Mouse (Mus musculus) CD8-positive naive resting alpha-beta T cell, adult 57 days (primary cell): ENCODE measurements around the gene Klri1. TPM values are rescaled to one million over a fixed set of nuclear protein-coding genes. Genes with fewer than 3 reads are reported as not detected.

Experiments used
- total RNA-seq: library from RNA; stranded (reverse); gene quantifications from one replicate; pipeline ENCODE4 v1.2.4, GENCODE M21; 2023

Gene Klri1
- 1.1 TPM for total RNA-seq

DNA sequence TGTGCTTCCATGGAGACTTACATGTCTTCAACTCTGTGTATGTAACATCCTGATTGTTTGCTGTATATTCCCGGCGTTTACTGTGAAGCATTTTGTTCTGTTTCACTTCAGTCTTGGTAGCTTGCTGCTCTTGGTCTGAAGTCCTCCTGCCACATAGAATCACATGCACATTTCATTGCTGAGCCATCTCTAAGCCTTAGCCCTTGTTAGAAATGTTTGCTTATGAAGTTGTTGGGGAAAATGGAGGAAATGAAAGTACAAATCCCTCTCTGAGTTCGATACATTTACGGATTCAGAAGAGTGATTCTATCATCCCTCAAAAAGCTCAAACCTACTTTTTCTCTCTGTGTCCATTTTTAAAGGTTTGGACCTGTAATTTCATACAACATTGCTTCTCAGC, at the start of gene Klri1:
TSS of gene Klri1 (minus strand) at position 101 of the 400 bp plus-strand sequence.

DNA sequence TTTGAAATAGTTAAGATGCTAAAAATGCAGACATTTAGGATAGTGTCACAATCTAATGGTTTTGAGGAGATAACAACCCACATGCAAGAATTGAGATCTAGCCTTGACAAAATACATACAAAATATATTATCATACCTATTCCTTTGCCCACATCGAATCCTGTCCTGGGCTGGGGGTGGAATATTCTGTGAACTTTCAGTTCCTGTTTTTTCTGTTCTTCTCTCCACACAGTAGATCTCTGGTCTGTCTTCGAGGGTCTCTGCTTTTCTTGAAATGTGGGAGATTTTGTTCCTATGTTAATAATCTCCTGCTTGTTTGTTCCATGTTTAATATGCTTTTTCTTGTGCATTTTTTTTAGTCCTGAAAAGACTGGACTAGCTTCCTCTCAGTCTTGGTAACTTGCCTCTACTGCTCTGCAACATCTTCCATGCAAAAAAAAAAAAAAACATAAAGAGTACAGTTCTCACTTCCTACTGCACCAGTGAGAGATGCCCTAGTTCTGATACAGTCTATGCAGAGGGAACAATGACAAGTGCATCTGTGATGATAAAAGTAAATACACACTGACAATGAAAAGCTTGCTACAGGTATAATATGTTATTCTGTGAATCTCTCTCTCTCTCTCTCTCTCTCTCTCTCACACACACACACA, 23.3 kb upstream of the Klri1 start, which contains the start of gene Klri2:
TSS of gene Klri2 (minus strand) at position 416 of the 653 bp plus-strand sequence.

DNA sequence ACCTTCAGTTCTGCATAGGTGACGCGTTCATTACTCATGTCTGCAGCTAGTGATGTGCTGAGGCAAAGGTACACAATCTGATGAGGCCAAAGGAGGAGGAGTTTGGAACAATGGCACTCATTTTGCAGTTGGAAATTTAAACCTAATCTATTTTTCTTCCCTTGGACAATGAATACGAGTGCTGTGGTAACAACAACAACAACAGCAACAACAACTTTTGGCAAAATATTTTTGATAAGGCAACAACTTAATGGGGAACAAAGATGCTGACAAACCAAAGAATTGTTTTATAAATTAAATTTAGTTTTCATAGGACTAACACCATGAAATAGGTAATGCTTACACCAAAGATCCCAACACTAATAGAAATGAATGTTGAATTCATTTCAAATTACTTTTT, 38.1 kb downstream of the Klri1 start, which contains the start of gene Klrc1:
TSS of gene Klrc1 (minus strand) at position 101 of the 400 bp plus-strand sequence.

DNA sequence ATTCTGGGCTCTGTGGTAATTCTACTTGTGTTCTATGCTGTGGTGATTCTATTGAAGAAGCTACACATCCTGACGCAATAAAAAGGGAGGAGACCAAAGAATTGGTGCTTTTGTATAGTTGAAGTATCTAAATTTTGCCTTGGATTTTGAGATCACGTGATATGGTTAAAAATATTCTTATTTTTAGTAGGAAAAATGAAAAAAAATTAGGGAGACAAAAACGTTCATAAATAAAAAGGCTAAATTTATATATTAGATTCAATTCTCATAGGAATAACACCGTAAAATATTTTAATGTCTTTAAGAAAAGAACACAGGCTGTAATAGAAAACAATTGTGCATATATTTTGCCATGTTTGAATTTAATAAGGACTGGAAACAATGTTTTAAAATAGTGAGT, 56.3 kb downstream of the Klri1 start, which contains the start of gene Klrc2:
TSS of gene Klrc2 (minus strand) at position 101 of the 400 bp plus-strand sequence.

Other genes starting within 250 kb of the Klri1 start
- not detected for gene Olr1, start 210.0 kb downstream of the Klri1 start, total RNA-seq
- gene Tmem52b, start 204.6 kb downstream of the Klri1 start, total RNA-seq: not detected
- gene Gabarapl1, start 184.0 kb downstream of the Klri1 start, total RNA-seq: 14.5 TPM
- gene Klre1, start 139.2 kb downstream of the Klri1 start, total RNA-seq: 0.77 TPM
- gene Klrd1, start 125.3 kb downstream of the Klri1 start, total RNA-seq: 205 TPM
- gene Klrk1, start 93.3 kb downstream of the Klri1 start, total RNA-seq: 2.4 TPM
- gene Klrc3, start 73.8 kb downstream of the Klri1 start, total RNA-seq: not detected
- 0.15 TPM for gene Klrc2, start 56.4 kb downstream of the Klri1 start, total RNA-seq
- gene Klrc1, start 38.2 kb downstream of the Klri1 start, total RNA-seq: 1.3 TPM
- gene Klri2, start 23.4 kb upstream of the Klri1 start, total RNA-seq: 0.49 TPM
- not detected for gene Gm156, start 67.1 kb upstream of the Klri1 start, total RNA-seq
- not detected for gene Gm17631, start 145.5 kb upstream of the Klri1 start, total RNA-seq
- 1.5 TPM for gene Klra17, start 159.5 kb upstream of the Klri1 start, total RNA-seq
- gene Klra5, start 200.5 kb upstream of the Klri1 start, total RNA-seq: not detected